In genomic region chr15:84417592-84418265, GRCm38 (mm10) we compare ENCODE assay signal across 12 mouse cellular contexts. TPM values are rescaled to one million over a fixed set of nuclear protein-coding genes. Genes with fewer than 3 reads are reported as not detected.
DNase-seq lines count a peak whose midpoint lies in the region; ATAC-seq lines count a peak whose summit lies in the region.
"Had no signal": no experiment of that assay in that cellular context is flagged by ENCODE, and none has a peak within 500 bp of the region (broad histone marks: within the 10 kb centered on the region; RNA-seq: fewer than 3 reads in every experiment).

No protein-coding gene starts in this region.

- 0 out of 2 replicates have a peak overlapping the region, but pooled peaks have one; percentile 3 for H3K9ac ChIP-seq in forebrain, embryonic 11.5 days (ENCODE audit: low read length)
- peak overlapping the region; percentile 28; the same call in 1 of the 2 replicates for H3K9ac ChIP-seq in hindbrain, embryonic 16.5 days (ENCODE audit: low read depth, low read length)
- no peak overlapping the region for H3K9ac ChIP-seq in neural tube, embryonic 14.5 days (replicated peaks; ENCODE audit: low read depth, low read length)
- H3K9ac ChIP-seq: embryonic facial prominence, embryonic 12.5 days; intestine, embryonic 15.5 days; liver, embryonic 14.5 days had no signal

- WGBS in forebrain, embryonic 11.5 days, result 10% methylated on average over 13 of the region's 13 CpGs
- WGBS in hindbrain, embryonic 16.5 days, result 11% methylated on average over 13 of the region's 13 CpGs
- 15% methylated on average over 13 of the region's 13 CpGs for WGBS in neural tube, embryonic 14.5 days

- peak; percentile 49; the same call in 1 of the 2 replicates for ATAC-seq in forebrain, embryonic 11.5 days (replicated peaks; ENCODE audit: low FRiP score)
- ATAC-seq in hindbrain, embryonic 16.5 days, result peak; percentile 66
- peak; percentile 63; the same call in 1 of the 2 replicates for ATAC-seq in neural tube, embryonic 14.5 days (ENCODE audit: low read depth)
- ATAC-seq: intestine, embryonic 15.5 days had no signal

- H3K4me1 ChIP-seq in forebrain, embryonic 11.5 days (replicated peaks; ENCODE audit: control insufficient read depth, insufficient read depth, low read length), result peaks cover 19% of the 10 kb centered on the region
- peaks cover 29% of the 10 kb centered on the region for H3K4me1 ChIP-seq in hindbrain, embryonic 16.5 days (ENCODE audit: control insufficient read depth, insufficient read depth, low read depth, low read length)
- H3K4me1 ChIP-seq in neural tube, embryonic 14.5 days (ENCODE audit: control insufficient read depth, insufficient read depth, low read length), result peaks cover 10% of the 10 kb centered on the region; the same call in 1 of the 2 replicates

- H3K36me3 ChIP-seq in forebrain, embryonic 11.5 days (ENCODE audit: control insufficient read depth, insufficient read depth, low read length), result no peaks in the 10 kb centered on the region
- H3K36me3 ChIP-seq in hindbrain, embryonic 16.5 days (ENCODE audit: control insufficient read depth, insufficient read depth, low read length), result no peaks in the 10 kb centered on the region
- no peaks in the 10 kb centered on the region for H3K36me3 ChIP-seq in neural tube, embryonic 14.5 days (ENCODE audit: control insufficient read depth, insufficient read depth, low read length)
- H3K36me3 ChIP-seq: embryonic facial prominence, embryonic 12.5 days; intestine, embryonic 15.5 days had no signal

- peaks cover 11% of the 10 kb centered on the region for H3K27me3 ChIP-seq in forebrain, embryonic 11.5 days (ENCODE audit: control insufficient read depth, insufficient read depth, low read length)
- 0 out of 2 replicates have a peak, but pooled peaks cover 2% of the 10 kb centered on the region for H3K27me3 ChIP-seq in hindbrain, embryonic 16.5 days (replicated peaks; ENCODE audit: control insufficient read depth, insufficient read depth, low read length)
- no peaks in the 10 kb centered on the region for H3K27me3 ChIP-seq in neural tube, embryonic 14.5 days (ENCODE audit: control insufficient read depth, insufficient read depth, low read length)
- H3K27me3 ChIP-seq: intestine, embryonic 15.5 days had no signal

- peak; percentile 75 for DNase-seq in embryo, embryonic 10.5 days (ENCODE audit: low spot score)
- DNase-seq in forebrain, embryonic 11.5 days (ENCODE audit: low spot score), result no peak
- DNase-seq in adrenal gland, adult (ENCODE audit: inconsistent age in 2 of 2, low spot score in 1 of 2), result no peak
- no peak for DNase-seq in lung, postnatal 4 days
- no peak for DNase-seq in heart, adult 8-10 months (ENCODE audit: low spot score)
- DNase-seq: thymus, postnatal 25 days had no signal

- no peak overlapping the region for H3K4me3 ChIP-seq in forebrain, embryonic 11.5 days (ENCODE audit: low read depth, low read length)
- H3K4me3 ChIP-seq in hindbrain, embryonic 16.5 days (ENCODE audit: low read length), result no peak overlapping the region
- H3K4me3 ChIP-seq in neural tube, embryonic 14.5 days (ENCODE audit: low read depth, low read length), result no peak overlapping the region
- H3K4me3 ChIP-seq: embryonic facial prominence, embryonic 12.5 days; intestine, embryonic 15.5 days had no signal

- peak overlapping the region; percentile 4 for H3K27ac ChIP-seq in forebrain, embryonic 11.5 days (ENCODE audit: low read depth, low read length)
- peak overlapping the region; percentile 67 for H3K27ac ChIP-seq in hindbrain, embryonic 16.5 days (ENCODE audit: low read depth, low read length)
- H3K27ac ChIP-seq in neural tube, embryonic 14.5 days (ENCODE audit: low read depth, low read length), result peak overlapping the region; percentile 80
- H3K27ac ChIP-seq: embryonic facial prominence, embryonic 12.5 days; intestine, embryonic 15.5 days; liver, embryonic 14.5 days; macrophage had no signal

- no peak overlapping the region for H3K4me2 ChIP-seq in forebrain, embryonic 11.5 days (ENCODE audit: low read depth, low read length, severe bottlenecking)
- H3K4me2 ChIP-seq in hindbrain, embryonic 16.5 days (ENCODE audit: low read length), result no peak overlapping the region
- H3K4me2 ChIP-seq in neural tube, embryonic 14.5 days (ENCODE audit: low read depth, low read length), result no peak overlapping the region
- H3K4me2 ChIP-seq: embryonic facial prominence, embryonic 12.5 days; intestine, embryonic 15.5 days had no signal

- no peaks in the 10 kb centered on the region for H3K9me3 ChIP-seq in forebrain, embryonic 11.5 days (ENCODE audit: control insufficient read depth, low read length)
- no peaks in the 10 kb centered on the region for H3K9me3 ChIP-seq in hindbrain, embryonic 16.5 days (ENCODE audit: control insufficient read depth, low read length)
- H3K9me3 ChIP-seq in neural tube, embryonic 14.5 days (ENCODE audit: control insufficient read depth, low read length), result no peaks in the 10 kb centered on the region
- H3K9me3 ChIP-seq: embryonic facial prominence, embryonic 12.5 days; intestine, embryonic 15.5 days had no signal

RNA-seq across cellular contexts. Expression of gene Shisal1, which starts 29.2 kb away (rescaled TPM):
- polyA plus RNA-seq in forebrain, embryonic 11.5 days (2014; fragmentation: Nextera tagmentation; extraction: Ambion mirVana), result 3.8 and 4.4 TPM in 2 replicates
- polyA plus RNA-seq in hindbrain, embryonic 16.5 days (2015; fragmentation: Nextera tagmentation; extraction: Ambion mirVana), result 8.6 and 12.3 TPM in 2 replicates
- polyA plus RNA-seq in neural tube, embryonic 14.5 days (2014; fragmentation: Nextera tagmentation; extraction: Ambion mirVana), result 5.5 and 11.9 TPM in 2 replicates
- 1 to 10 TPM; 1.0 to 1.6 (median 1.5) TPM for total RNA-seq in heart, adult 8-10 months (2022)
- polyA plus RNA-seq: macrophage had no signal

Comparison
In these comparisons a context has a peak if more than half of its experiments do, and no peak if none do; other contexts are left out.
1. H3K27ac ChIP-seq: peak in every context shown above with its lines; median percentile 80 in neural tube, embryonic 14.5 days; 67 in hindbrain, embryonic 16.5 days; 4 in forebrain, embryonic 11.5 days.